Mouse (Mus musculus) heart, adult 2 months (tissue): ENCODE measurements around the gene Cyth3.

Experiments
- CTCF ChIP-seq: fragments of 200-600 bp; IDR thresholded peaks from 2 replicates; pipeline ENCODE4 v1.8.1; 2022; ENCODE audit warnings: antibody characterized with exemption, mild to moderate bottlenecking, moderate library complexity
- EP300 ChIP-seq: fragments of 200-500 bp; IDR thresholded peaks from 2 replicates; pipeline ENCODE4 v1.6.1; 2011; ENCODE audit warnings: low read depth, low read length, control low read depth; ENCODE audit not compliant: insufficient read depth
- POLR2A ChIP-seq: fragments of 200-500 bp; IDR thresholded peaks from 2 replicates; pipeline ENCODE4 v1.6.1; 2011; ENCODE audit warnings: mild to moderate bottlenecking, low read depth, low read length, control low read depth; ENCODE audit not compliant: insufficient read depth

- TF ChIP-seq CTCF (no peak), EP300 (no peak), POLR2A (no peak)
These were observed 41.3 kb upstream of the Cyth3 start for GRCm38 (mm10) chr5:143580982-143581381.
